Mouse (Mus musculus): ENCODE data around the gene Adck2.

DNA sequence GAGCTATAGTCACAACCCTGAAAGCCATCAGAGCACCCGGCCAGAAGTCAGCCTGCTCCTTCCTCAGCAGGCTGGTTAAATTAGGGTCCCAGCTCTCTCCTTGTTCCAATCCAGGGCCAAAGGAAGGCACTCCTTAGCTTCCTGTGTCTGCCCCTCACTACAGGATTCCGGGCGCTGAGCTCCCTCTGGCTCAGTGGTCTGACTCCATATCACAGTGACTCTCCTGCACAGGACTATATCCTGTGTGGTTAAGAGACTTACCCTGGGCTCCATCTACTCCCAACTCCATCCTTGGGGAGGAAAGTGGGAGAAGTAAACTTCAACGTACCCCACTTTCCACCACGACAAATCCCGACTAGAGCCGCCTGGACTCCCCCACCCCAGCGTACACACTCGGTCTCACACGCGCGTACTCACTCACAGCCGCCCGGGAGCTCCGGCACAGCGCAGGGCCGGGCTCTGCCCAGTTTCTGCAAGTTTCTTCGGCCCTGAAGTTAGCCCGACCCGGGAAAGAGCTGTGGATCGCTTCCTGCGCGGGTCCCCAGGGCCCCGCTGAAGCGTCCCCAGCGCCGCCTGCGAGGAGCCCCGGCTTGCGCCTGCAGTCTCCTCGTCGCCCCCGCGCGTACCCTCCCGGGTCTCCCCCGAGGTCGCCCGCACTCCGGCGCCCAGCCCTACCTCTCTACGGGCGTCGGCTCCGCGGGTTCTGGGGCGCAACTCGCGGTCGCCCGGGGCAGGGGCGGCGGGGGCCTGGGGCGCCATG is 16.6 kb upstream of the Adck2 start:
- TF ChIP-seq CTCF (IDR thresholded peaks at IDR 0.05; ENCODE audit: control insufficient read depth, insufficient read depth, insufficient read length): no peak
- no peak for TF ChIP-seq MAX (IDR thresholded peaks at IDR 0.05)
